Mouse (Mus musculus) cerebellum, adult 18-20 months (tissue): ENCODE results near the gene Psmc3.

Experiments
- DNase-seq, 2 experiments: peaks; one replicate each; pipeline ENCODE4 v3.0.0; 2021

Psmc3 gene

DNA sequence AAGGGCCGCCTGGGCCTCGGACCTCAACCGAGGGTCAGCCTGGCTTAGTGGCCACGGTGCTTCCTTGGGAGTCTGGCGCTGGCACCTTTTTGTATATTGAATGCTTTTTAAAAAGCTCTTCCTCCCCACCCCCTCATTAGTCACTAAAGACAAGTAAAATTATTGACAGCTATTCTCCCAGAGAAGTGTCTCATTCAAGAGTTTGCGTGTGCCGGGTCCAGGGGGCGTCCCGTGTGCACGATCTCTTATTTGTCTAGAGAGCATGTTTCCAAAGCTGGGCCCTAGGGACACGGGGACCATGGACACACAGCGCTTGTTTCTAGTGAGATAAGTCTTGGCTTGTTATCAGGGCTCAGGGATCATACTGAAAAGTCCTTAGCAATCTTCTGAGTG lies 61.8 kb downstream of the Psmc3 start:
- no peak for DNase-seq
